Mouse (Mus musculus) right cerebral cortex, postnatal 36 days (tissue): ENCODE results near the gene Zfp579.

Experiments
- DNase-seq, 2 experiments: peaks; one replicate each; pipeline ENCODE4 v3.0.0; 2022; ENCODE audit warnings: low spot score in 2 of 2, mixed read lengths in 1 of 2

Gene Zfp579

GRCm38 (mm10) chr7:4963527-4963926, 32.4 kb downstream of the Zfp579 start:
- no peak for DNase-seq

- DNase-seq, result no peak
Measured at GRCm38 (mm10) chr7:4957361-4957760, 38.6 kb downstream of the Zfp579 start.

- no peak for DNase-seq
Measured at GRCm38 (mm10) chr7:4953815-4954445, 42.0 kb downstream of the Zfp579 start.

GRCm38 (mm10) chr7:4950561-4951342, 45.2 kb downstream of the Zfp579 start:
- DNase-seq, result no peak

GRCm38 (mm10) chr7:4948386-4948785, 47.6 kb downstream of the Zfp579 start:
- DNase-seq, result no peak

- no peak for DNase-seq
Measured at GRCm38 (mm10) chr7:4947855-4948254, 48.1 kb downstream of the Zfp579 start.

GRCm38 (mm10) chr7:4943223-4943815, 52.6 kb downstream of the Zfp579 start:
- peak; percentile 87 to 91 for DNase-seq

- no peak for DNase-seq
Measured at GRCm38 (mm10) chr7:4942673-4943072, 53.3 kb downstream of the Zfp579 start.

GRCm38 (mm10) chr7:4940068-4940479, 55.9 kb downstream of the Zfp579 start:
- peak; percentile 61 to 69 for DNase-seq

GRCm38 (mm10) chr7:4938456-4938855, 57.5 kb downstream of the Zfp579 start:
- DNase-seq, result no peak

GRCm38 (mm10) chr7:4937392-4937791, 58.6 kb downstream of the Zfp579 start:
- no peak for DNase-seq

- no peak for DNase-seq
Measured at GRCm38 (mm10) chr7:4936832-4937231, 59.1 kb downstream of the Zfp579 start.

- no peak for DNase-seq
Measured at GRCm38 (mm10) chr7:4934160-4934914, 61.6 kb downstream of the Zfp579 start.
